Mouse (Mus musculus) left cerebral cortex, adult 18-20 months (tissue): ENCODE data around the gene Arr3. TPM values are rescaled to one million over a fixed set of nuclear protein-coding genes. Genes with fewer than 3 reads are reported as not detected.

Experiments used
- DNase-seq, 2 experiments: peaks; one replicate each; pipeline ENCODE4 v3.0.0; 2021 to 2022; ENCODE audit warnings: low spot score in 2 of 2, mixed read lengths in 1 of 2
- long read RNA-seq, 2 experiments: library from polyadenylated mRNA; stranded (forward); transcript quantifications; one replicate each; pipeline ENCODE4 v2.0.0; 2021
- total RNA-seq, 2 experiments: library from RNA; stranded (reverse); gene quantifications; 2 replicates each; pipeline ENCODE4 v1.2.3; 2021

Arr3 gene
- 1 to 10 TPM; 1.4 to 1.5 TPM for total RNA-seq
- long read RNA-seq, experiment 1: 0 reads
- long read RNA-seq, experiment 2: 0 reads

- DNase-seq: no peak
Observed at GRCm38 (mm10) chrX:100605314-100605713, at the start of gene Arr3. Gene Arr3 (plus strand): TSS chrX:100605497.

GRCm38 (mm10) chrX:100556026-100556425 is 49.3 kb upstream of the Arr3 start:
- no peak for DNase-seq

GRCm38 (mm10) chrX:100565696-100566095 is 39.6 kb upstream of the Arr3 start:
- peak; percentile 1 to 3 for DNase-seq

- DNase-seq: no peak
Observed at GRCm38 (mm10) chrX:100571951-100572350, 33.3 kb upstream of the Arr3 start, which contains the start of gene Awat1. Gene Awat1 (plus strand): TSS chrX:100572251.

- DNase-seq: no peak
Observed at GRCm38 (mm10) chrX:100594791-100595190, 10.5 kb upstream of the Arr3 start, which contains the start of gene P2ry4. Gene P2ry4 (minus strand): TSS chrX:100594869.

- DNase-seq: peak; percentile 57 to 60
Observed at GRCm38 (mm10) chrX:100597439-100597838, 7.9 kb upstream of the Arr3 start.

- peak; percentile 5 to 24 for DNase-seq
Observed at GRCm38 (mm10) chrX:100599755-100600154, 5.5 kb upstream of the Arr3 start.

GRCm38 (mm10) chrX:100618488-100618887 is 13.2 kb downstream of the Arr3 start:
- DNase-seq: no peak

GRCm38 (mm10) chrX:100621366-100621765 is 16.1 kb downstream of the Arr3 start:
- no peak for DNase-seq

- no peak for DNase-seq
Observed at GRCm38 (mm10) chrX:100624242-100624641, 18.9 kb downstream of the Arr3 start.

GRCm38 (mm10) chrX:100625146-100625545 is 19.8 kb downstream of the Arr3 start:
- no peak for DNase-seq

- DNase-seq: no peak
Observed at GRCm38 (mm10) chrX:100625546-100625801, 20.2 kb downstream of the Arr3 start, which contains the start of gene Kif4. Gene Kif4 (plus strand): TSS chrX:100625737.

- DNase-seq: peak; percentile 81 to 87
Observed at GRCm38 (mm10) chrX:100625802-100626793, 20.8 kb downstream of the Arr3 start, which contains the start of gene Pdzd11. Gene Pdzd11 (minus strand): TSS chrX:100626568.

GRCm38 (mm10) chrX:100629076-100629475 is 23.8 kb downstream of the Arr3 start:
- DNase-seq: no peak

- DNase-seq: no peak
Observed at GRCm38 (mm10) chrX:100638477-100638876, 33.2 kb downstream of the Arr3 start.

- no peak for DNase-seq
Observed at GRCm38 (mm10) chrX:100652848-100653247, 47.6 kb downstream of the Arr3 start.

GRCm38 (mm10) chrX:100664825-100665224 is 59.5 kb downstream of the Arr3 start:
- DNase-seq: no peak

Other genes starting within 250 kb of the Arr3 start
- not detected for gene Otud6a, start 176.5 kb upstream of the Arr3 start, total RNA-seq
- gene Awat2, start 162.8 kb upstream of the Arr3 start, total RNA-seq: under 1 TPM in 1 of 2 experiments, not detected in 1; 0.21 TPM
- gene Igbp1, start 111.2 kb upstream of the Arr3 start, total RNA-seq: 10 to 100 TPM; 39.4 to 41.8 TPM
- under 1 TPM; 0.49 to 0.74 TPM for gene Dgat2l6, start 80.7 kb upstream of the Arr3 start, total RNA-seq
- not detected for gene Awat1, start 33.2 kb upstream of the Arr3 start, total RNA-seq
- not detected for gene P2ry4, start 10.6 kb upstream of the Arr3 start, total RNA-seq
- 1 to 10 TPM in 1 of 2 experiments, under 1 TPM in 1; 0.89 to 1.0 TPM for gene Kif4, start 20.2 kb downstream of the Arr3 start, total RNA-seq
- 10 to 100 TPM; 40.1 to 42.9 TPM for gene Pdzd11, start 21.1 kb downstream of the Arr3 start, total RNA-seq
- gene Gdpd2, start 124.4 kb downstream of the Arr3 start, total RNA-seq: 1 to 10 TPM; 6.9 to 7.2 TPM
- 100 to 1,000 TPM; 136 to 140 TPM for gene Dlg3, start 162.2 kb downstream of the Arr3 start, total RNA-seq